Mouse (Mus musculus): ENCODE measurements at regions not wholly inside any gene's neighbourhood (a gene's known extent, or its start where the extent isn't known, plus 50 kb on each side); places are given as distances from the start of the nearest gene placed in this dataset.

DNA sequence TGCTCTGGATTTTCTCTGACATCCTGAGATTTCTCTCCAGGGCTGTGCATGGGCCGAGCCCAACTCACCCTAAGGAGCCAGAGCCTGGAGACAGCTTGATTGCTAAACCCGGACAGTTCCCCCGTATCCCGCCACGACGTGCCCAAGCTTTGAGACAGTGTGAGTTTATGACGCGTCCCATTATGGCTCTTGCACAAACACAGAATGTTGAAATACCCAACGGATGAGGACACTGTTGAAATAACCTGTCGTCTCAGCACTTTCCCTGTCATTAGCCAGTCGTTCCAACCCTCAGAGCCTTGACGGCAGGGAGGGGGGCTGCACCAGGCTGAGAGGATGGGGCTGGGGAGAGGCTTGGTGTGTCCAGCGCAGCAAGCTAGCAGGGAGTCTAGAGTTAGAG is 50.7 kb upstream of the Myl10 start:
- TF ChIP-seq CTCF (IDR thresholded peaks at IDR 0.05; ENCODE audit: control insufficient read depth, insufficient read depth, insufficient replicate concordance, low read depth, low read length) (no peak), POLR2A (IDR thresholded peaks at IDR 0.05; ENCODE audit: control insufficient read depth, low read depth, low read length) (no peak)
